Mouse (Mus musculus) cerebellum, adult 11 months (tissue): ENCODE data around the gene Slc6a9.

Experiments
- DNase-seq: peaks from one replicate; pipeline ENCODE4 v3.0.0; 2022

Slc6a9 gene

DNA sequence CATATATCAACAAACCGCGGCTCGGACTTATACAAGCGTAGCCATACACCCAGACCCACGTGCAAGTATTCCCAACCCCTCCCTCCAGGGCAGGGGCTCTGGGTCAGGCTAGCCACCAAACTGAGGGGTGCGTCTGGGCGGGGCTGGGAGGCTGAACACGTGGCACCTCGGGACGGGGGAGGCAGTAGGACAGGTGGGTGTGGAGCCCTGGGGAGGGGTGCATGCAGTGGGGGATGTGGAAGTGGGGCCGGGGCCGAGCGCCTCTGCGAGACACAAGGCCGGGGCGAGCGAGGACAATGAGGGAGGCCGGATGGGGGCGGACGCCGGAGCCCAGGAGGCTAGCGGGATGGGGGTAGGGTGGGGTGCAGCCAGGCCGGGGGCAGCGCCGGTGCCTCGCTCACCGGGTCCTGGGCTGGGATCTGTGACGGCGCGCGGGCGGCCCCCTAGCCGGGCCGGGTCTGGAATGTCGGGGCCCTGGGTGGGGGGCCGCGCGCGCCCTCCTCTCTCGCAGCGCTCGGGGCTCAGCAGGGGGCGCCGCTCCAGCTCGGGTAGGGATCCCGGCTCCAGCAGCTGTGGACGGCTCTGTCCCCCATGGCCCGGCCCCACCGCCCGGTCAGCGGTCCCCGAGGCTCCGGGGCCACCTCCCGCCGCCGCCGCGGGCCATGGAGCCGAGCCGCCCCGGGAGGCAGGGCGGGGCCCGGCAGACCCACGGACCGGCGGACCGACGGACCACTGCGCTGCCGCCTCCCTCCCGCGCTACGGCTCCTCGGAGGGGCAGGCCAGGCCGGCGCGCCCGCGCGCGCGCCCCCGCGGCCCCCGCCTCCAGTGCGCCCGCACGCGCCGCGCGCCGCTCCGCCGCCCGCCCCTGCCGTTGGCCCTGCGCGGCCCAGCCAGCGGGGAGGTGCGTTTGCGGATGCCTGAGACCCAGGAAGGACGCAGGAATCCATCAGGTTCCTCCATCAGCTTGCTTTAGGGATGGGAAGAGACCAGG, 48.7 kb downstream of the Slc6a9 start, which contains the start of gene B4galt2:
Gene B4galt2 (minus strand): TSS at position 787 of the 991 bp plus-strand sequence.
- DNase-seq, result peak; percentile 62

DNA sequence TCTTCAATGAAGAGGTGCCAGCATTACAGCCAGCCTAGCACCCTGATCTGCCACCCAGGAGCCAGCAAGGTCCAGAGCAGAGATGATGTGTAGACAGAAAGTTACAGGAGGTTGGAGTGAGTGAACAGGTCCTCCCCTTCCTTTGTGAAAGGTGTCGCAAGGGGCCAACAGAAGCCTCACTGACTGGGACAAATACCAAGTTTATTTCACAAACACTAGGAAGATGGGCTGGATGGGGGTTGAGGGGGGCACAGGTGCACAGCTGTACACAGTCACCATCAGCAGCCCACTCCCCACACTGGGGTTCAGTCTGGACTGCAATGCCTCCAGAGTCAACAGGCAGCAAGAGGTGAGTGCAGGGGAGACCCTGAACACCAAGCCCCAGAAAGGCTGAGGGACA, 49.8 kb downstream of the Slc6a9 start:
- DNase-seq, result no peak

DNA sequence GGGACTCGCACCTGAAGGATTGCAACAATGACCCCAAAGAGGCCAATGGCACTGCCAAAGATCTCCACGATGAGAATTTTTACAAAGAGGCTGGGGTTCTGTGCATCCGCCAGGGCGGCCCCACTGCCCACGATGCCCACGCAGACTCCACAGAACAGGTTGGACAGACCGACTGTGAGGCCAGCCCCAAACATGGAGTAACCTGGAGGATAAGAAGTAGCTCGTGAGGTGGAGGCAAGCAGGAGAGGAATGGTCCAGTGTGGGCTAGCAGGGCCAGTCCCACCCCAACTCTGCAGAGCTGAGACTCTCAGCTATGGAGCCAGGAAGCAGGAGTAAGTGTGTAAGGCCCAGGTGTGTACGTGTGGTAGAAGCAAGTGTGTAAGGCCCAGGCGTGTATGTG, 50.8 kb downstream of the Slc6a9 start:
- DNase-seq, result no peak

DNA sequence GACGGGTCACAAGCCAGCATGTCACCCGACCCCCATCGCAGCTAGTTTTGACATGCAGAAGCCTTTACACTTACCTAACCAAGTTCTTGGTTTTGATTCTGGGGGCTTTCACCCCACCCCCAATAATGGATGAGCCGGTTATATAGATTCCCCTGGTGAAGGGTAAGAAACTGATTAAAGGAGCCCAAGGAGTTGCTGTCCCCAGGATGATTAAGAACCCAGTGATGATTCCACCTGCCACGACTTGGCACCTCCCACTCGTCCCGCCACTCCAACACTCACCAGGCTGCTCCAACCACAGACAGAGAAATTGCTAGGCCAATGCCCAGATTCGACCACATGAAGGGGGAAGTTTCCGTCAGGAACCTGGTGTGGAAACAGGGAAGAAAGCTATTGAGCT, 51.7 kb downstream of the Slc6a9 start:
- no peak for DNase-seq

DNA sequence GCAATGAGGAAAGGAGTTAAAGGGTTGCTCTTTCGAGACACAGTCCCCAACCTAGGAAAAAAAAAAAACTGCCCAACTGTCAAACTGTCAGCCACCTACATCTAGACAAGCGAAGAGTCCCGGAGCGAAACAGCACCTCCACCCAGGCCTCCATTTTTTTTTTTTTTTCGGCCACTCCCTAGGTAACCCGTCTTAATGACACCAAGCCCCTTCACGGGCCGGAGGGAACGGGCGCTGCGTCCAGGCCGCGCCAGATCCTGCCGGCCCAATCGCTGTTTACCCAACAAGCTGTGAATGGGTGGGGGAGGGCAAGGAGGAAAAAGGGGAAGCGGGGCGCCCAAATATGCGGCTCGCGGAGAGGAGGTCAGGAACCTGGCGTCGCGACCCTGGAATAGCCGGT, 52.3 kb downstream of the Slc6a9 start:
- DNase-seq, result no peak

DNA sequence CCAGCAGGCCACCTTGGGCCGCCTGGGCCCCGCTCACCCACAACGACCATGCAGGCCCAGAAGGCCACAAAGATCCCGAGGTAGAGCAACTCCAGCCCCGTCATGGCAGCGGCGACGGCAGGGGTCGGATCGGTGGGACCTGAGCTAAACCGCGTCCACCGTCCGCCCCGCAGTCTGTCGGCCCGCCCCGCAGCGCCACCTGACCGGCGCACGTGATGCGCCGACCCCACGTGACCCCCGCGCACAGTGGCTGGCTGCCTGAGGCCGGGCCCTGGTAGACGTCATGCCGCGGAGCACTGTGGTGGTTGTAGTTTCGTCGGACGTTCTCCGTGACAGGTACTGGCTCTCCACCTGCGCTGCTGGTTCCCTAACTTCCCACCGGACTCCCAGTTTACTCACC, 52.8 kb downstream of the Slc6a9 start, which contains the start of gene Atp6v0b:
Gene Atp6v0b (minus strand): TSS at position 201 of the 400 bp plus-strand sequence.
- peak; percentile 94 for DNase-seq

DNA sequence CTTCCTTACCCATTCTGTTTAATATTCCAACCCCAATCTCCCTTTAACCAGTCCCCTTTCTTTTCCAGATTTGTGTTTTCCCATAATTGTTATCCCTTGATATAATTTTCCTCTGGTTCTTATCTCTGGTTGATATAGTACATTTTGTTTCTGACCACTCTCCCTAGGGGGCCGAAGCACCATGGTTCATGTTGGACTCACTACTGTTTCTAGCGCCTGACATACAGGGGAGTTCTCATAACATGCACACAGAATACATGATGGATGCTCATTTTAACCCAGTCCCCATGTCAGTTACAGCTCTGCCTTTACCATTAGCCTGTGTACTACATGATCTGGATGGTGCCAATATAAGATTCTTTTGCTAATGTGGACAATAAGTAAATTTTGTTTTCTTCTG, 53.6 kb downstream of the Slc6a9 start:
- no peak for DNase-seq

DNA sequence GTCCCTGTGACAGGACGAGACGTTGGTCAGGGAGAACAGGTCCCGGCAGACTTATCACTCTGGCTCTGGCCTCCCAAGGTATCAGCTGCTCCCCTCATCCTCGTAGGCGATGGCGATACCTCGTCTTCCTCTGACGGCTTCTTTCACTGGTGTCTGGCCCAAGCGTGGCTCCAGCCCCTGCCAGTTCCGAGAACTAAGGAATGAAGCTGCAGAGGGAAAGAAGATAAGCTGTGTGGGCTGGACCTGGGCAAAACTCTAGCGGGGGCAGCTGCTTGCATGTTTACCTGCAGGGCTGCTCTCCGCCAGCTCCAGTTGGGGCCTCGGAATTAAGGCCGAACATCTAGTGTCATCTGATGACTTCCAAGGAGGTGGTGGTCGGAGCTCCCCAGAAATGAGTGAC, 55.2 kb downstream of the Slc6a9 start:
- no peak for DNase-seq

DNA sequence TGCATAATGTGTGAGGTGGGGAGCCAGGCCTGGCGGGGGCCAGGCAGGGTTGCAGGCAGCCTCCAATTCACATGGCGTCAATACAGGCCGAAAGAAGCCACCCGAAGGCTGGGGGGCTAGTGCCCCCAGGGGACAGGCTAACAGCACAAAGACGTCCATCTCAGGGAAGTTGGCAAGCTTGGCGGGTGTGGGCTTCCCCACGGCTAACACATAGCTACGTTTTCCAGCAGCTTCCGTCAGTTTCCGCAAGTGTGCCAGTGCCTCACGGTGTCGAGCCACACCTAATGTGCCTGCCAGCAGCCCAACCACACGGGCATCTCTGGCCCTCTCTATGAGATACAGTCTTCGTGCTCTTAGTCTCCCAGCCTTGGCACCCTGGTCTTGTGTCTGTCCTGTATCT, 55.7 kb downstream of the Slc6a9 start:
- no peak for DNase-seq

DNA sequence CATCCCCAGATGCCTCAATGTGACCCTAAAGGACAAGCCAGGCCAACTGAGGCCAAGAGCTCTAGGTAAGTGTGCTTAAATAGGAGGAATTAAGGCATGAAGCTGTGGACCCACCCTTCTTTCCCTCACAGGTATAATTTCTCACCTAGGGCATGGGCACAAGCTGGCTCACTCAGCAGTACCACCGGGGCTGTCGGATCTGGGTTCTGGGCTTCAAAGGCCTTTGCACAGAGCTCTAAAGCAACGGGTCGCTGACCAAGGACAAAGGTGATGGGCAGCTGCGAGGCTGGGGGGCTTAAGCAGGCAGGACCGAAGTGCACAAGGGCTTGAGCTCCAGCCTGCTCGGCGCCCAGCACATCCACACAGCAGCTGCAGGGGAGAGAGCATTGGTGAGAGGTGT, 56.4 kb downstream of the Slc6a9 start:
- no peak for DNase-seq

DNA sequence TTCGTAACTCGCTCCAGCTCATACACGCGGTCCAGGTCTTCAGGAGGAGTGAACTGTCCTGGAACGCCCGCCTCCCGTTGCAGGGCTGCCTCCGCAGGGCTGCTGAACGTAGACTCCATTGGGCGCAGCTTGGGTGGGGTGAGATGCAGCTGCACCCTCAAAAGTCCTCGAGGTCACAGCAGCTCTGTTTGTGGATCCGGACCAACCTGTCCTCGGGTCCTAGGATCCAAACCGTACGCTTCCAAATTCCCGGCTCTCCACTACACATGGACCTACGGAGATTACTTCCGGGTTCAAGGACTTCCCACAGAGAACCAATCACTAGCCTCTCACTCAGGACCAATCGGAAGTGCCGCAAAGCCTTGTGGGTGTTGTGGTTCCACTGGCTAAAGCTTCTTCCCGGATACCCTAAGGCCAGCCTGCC, 57.4 kb downstream of the Slc6a9 start, which contains the start of gene Dph2:
Gene Dph2 (minus strand): TSS at position 295 of the 424 bp plus-strand sequence.
- peak; percentile 82 for DNase-seq

DNA sequence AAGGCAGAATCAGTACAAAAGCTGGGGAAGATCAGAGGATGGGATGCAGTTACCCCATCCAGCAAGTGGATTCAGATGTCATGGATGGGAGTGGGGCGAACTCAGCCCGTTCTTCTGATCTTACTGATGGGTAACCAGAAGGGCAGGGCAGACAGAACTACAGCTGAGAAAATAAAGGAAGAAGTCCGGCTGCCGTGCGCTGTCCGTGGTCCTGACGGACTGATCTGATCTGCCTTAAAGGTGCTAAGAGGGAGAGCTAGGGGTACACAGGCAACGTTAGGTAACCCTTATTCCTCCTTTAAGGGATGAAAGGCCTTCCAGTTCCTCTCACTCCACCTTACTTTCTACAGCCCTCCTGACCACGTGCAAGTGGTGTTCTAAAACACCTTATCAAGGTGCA, 59.1 kb downstream of the Slc6a9 start:
- no peak for DNase-seq

DNA sequence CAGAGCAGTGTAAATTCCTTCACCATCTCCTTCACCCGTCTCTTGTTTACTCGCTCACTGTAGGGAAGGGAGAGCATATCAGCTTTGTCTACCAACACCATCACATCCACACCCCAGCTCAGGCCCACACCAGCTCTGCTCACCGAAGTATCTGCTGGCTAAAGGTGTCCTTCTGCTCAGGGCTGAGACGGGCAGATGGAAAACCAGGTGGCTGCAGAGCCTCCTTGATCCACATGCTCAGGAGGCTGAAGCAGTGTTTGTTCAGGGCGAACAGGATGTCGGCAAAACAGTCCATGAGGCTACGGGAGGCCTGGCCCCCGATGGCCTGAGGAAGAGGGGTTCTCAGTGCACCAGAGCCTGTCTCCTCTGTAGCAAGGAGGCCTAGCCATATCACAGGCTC, 60.3 kb downstream of the Slc6a9 start:
- DNase-seq, result no peak

DNA sequence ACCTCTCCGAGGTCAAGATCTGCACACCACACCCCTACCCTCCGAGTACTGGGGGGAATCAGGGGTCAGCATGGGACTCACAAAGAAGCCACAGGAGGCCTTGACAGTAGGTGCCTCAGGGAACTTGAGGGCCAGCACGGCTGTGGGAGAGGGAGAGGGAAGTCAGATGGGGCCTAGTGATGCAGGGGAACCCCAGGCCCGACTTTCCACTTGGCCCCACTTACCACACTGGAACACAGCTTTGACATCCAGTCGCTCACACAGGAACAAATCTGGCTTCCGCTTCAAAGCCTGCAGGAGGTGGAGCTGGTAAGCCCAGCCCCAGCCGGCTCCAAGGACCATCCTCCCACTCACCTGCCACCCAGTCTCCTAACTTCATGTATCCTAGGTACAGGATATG, 61.0 kb downstream of the Slc6a9 start:
- no peak for DNase-seq

DNA sequence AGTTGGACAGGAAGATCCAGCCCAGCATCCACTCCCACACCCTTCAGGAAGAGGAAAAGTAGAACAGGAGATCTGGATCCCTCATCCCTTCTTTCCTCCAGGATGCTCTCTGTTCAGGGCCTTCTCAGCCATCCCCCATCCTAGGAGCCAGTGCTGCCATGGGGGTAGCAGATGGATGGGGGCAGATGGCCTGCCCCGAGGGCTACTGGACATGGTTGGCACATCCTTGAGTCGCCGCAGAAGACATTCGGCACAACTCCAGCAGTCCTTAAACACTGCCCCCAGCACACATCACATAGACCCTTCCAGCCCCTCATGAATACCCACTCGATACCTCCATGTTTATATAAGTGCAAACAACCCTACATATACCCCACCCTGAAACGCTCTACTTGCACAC, 61.7 kb downstream of the Slc6a9 start:
- peak; percentile 68 for DNase-seq

DNA sequence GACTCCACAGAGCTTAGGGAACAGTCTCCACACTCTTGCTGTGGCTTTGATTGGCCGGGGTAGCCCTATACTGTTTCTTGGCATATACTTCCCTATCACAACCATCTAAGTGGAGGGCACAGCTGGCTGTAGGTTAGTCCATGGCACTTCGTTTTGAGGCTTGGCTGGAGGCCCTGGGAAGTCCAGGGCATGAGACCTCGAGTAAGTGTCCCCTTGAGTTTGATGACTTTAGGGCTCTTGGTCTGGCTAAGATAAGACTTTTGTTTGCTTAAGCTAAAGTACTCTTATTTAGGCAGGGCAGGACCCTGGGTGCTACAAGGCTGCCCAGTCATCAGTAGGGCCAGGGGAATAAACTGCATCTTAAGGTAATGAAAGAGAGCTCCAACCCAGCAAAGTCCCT, 63.8 kb downstream of the Slc6a9 start:
- no peak for DNase-seq

DNA sequence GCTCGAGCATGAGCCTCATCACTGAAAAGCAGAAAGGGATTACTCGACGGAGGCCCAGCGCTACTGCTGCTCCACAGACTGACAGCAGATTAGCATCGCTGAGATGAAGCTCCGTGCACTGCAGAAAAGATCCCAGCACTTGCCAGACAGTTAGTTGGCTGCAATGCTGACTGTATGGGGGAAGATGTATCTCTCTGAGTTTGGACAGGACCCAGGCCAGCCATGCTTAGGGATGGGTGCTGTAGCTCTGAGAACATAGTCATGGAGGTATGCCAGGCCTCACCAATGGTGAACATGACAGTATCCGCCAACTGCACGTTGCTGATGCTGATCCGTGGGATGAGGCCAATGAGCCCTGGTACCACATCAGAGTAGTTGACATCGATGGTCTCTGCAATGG, 69.8 kb downstream of the Slc6a9 start:
- no peak for DNase-seq

DNA sequence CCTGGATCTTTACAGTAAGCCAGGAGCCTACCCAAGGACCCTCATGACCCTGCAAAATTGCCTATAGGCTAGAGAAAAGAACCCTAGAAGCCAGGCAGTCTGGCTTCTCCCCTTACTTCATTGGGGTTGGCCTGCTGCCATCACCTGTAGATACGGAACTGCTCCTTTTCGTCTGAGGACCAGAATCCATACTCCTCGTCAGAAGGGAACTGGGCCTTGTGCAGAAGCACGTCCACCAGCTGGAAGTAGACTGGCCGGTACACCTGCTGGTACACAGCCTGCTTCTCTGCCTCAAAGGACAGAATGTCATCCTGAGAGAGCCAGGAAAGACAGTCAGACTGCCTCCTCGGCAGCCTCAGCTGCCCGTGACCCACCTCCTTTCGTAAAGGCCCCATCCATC, 70.5 kb downstream of the Slc6a9 start:
- DNase-seq, result no peak

DNA sequence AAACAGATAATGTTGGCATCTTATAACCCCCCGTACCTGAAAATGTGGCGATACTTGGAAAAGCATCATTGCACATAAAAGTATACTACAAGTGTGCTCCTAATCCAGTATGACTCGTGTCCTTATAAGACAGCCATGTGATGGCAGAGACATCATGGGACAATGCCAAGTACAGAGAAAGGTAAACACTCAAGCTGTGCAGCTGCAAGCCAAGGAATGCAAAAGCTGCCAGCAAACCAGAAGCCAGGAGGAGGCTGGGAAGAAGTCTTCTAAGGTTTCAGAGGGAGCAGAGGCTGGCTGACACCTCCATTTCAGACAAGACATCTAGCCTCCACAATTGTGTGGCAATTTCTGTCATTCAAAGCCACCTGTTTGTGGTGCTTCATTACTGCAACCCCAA, 71.9 kb downstream of the Slc6a9 start:
- no peak for DNase-seq

DNA sequence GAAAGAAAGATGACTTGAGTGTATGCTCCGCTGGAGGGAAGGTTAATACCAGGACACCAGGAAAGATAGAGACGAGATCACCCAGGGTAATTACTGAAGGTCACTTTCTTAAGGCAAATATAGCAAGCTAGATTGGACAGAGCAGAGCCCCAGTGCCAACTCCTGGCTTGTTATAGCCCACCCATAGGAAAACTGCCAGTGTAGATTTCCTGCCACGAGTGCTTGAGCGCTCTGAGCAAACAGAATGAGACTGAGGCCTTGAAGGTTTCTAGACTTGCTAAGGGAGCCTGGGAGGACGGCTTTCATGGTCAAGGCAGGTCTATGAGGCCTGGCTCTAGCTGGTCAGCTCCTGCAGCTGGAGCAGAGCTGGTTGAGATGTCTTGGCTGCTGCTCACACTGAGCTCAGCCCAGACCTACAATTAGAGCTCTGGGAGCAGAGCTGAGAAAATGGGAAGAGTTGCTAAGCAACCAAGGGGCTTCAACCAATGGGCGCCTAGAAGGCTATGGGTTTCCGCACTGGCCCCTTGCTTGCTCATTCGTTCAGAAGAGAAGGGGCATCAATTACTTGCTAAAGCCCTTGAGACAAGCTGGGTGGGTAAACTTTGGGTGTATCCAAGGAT, 74.6 kb downstream of the Slc6a9 start:
- DNase-seq, result no peak

DNA sequence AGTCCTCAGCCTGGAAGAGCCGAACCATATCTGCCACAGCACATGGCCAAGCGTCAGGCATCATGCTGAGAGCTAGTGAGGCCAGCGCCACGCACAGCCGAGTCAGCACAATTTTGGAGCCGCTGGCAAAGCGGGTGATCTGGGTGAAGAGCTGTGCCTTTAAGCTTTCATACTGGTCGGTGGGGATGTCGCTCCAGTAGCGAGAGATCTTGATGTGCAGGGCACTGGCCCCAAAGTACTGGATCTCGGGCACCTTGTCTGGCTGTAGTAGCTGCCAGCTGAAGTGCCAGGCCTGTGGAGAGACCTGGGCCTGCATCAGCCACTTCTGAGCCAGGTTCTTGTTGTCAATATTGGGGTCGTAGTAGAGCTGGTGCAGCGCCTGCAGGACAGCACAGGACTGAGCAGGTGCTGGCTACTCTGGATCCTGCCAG, 77.8 kb downstream of the Slc6a9 start:
- DNase-seq, result peak; percentile 62

DNA sequence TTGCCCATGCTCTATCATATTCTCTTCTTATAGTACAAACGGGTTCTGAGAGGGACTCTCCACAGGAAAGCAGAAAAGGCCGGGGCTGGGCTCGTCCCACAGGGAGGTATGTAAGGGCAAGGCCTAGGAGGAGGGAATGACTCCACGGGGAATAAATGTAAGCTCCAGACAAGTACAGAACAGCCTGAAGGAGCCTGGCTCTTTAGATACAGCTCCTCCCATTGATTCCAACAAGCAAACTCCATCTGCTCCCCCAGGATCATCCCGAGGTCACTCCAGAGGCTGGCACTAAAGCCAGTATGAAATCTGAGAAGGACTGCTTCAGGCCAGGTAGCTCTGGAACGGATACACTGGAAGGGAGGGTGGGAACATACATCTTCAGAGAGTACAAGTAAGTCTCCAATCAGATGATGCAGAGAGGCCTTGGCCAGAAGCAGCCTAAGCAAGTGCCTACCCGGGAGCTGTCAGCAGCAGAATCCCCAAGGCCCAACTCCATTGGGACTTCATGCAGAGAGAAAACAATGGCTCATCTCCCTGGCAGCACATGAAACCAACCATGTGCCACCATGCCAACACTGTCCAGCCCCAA, 78.5 kb downstream of the Slc6a9 start:
- DNase-seq, result no peak

DNA sequence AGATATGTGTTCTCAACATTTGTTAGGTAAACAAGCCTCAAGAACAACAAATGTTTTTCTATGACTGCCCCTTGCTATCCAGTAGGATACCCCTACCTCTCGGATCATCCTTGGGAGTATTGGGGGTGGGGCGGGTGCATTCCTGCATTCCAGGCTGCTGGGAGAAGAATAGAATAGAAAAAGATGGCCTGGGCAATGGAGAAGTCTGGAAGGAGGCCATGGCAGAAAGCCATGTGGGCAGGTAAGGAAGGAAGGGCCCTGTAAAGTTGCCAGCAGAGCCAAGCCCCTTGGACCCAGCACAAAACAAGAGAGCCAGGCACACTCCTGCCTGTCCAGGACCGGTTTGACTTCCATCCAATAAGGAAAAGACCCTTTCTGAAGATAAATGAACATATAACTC, 79.1 kb downstream of the Slc6a9 start:
- DNase-seq, result peak; percentile 83

DNA sequence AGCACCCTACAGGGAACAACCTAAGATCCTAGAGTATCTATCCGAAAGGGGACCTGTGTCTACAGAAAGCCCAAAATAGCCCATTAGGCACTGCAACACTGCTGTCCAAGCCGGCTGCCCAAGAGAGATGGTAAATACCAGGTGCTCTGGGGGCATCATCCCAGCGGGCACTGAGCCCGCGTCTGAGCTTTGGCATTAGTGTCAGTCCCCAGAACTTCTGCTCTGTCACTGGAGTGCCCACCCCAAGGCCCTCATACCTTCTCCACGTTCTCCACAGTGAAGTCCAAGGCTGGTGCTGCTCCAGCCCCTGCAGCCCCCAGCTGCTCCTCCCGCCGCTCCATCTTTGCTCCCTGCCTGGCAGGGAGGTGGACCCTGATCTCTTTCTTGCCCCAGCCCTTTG, 79.7 kb downstream of the Slc6a9 start:
- peak; percentile 66 for DNase-seq
